Mouse (Mus musculus) erythroblast, adult 5-6 weeks (primary cell): ENCODE measurements around the gene Pfas. TPM values are rescaled to one million over a fixed set of nuclear protein-coding genes. Genes with fewer than 3 reads are reported as not detected.
"Not testable (repeated sequence)": the region's sequence is repeated elsewhere in the genome, so short reads cannot be mapped to it uniquely, and the experiment has no call there.

Source experiments
- ATAC-seq: replicated peaks from 2 replicates; pipeline ENCODE4 v1.8.0; 2016; ENCODE audit warnings: moderate number of reproducible peaks, mild to moderate bottlenecking, moderate TSS enrichment, inconsistent platforms; ENCODE audit not compliant: poor library complexity, low FRiP score, severe bottlenecking
- total RNA-seq, 2 experiments: library from RNA; stranded (forward) in 1 of 2; stranded (reverse) in 1 of 2; fragments of 150-400 nt in 1 of 2; fragments of 200-764, 138-1000 nt in 1 of 2; gene quantifications; 2 replicates each; pipeline versions ENCODE4 v1.2.3 to v1.2.4; 2015 to 2017; ENCODE audit warnings: low replicate concordance in 2 of 2

Gene Pfas
- total RNA-seq, 2 experiments from 2014 or later = 18.3 to 51.7 TPM

DNA sequence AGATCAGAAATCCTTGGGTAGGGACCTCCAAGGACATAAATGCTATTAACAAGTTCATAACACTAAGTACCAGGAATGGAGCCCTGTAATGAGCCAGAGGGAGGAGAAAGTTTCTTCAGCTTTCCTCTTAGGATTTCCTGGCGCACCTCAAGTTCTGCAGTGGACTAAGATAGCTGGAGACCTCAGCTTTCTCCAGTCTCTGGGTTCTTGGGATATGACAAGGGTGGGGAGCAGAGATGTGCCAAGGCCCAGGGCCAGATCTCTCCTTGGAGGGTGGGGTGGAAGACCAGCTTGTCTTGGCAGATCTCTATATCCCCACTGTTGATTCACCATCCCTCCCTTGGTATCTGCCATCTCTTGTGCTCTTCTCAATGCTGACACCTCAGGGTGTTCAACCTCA is 32.7 kb downstream of the Pfas start:
- no peak for ATAC-seq

DNA sequence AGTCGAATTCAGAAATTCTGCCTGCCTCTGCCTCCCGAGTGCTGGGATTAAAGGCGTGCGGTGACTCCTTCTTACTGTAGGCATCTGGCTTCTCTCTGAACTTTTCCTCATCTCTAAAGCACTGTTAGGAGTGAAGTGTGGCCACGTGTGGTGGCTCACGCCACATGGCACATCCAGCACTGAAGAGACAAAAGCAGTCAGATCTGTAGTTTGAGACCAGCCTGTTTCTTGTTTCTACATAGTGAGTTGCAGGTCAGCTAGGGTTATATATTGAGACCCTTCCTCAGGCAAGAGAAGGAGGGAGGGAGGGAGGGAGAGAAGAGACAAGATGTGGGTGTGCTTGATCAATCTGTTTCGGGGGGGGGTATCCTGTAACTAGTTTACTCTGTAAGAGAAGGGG is 33.2 kb downstream of the Pfas start, which contains the start of gene Rangrf:
Gene Rangrf, minus strand, starts transcription at position 101 of the 400 bp plus-strand sequence.
- ATAC-seq = no peak

DNA sequence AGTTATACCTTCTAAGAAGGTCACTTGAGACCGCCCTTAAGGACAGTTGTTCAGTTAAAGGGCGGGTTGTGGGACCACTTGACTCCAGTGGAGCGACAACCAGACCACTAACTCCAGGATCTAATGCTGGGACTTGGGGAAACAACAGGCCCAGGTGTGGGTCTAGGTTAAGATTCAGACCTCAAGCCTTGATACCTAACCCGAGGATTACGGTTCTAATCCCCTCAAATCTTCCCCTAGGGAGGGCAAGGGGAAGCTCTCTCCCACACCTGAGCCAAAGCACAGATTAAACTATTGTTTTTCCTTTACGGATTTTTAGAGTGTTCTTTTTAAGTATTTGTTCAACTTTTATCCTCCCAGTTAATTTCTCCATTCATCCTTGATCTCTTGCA is 34.2 kb downstream of the Pfas start:
- no peak for ATAC-seq

DNA sequence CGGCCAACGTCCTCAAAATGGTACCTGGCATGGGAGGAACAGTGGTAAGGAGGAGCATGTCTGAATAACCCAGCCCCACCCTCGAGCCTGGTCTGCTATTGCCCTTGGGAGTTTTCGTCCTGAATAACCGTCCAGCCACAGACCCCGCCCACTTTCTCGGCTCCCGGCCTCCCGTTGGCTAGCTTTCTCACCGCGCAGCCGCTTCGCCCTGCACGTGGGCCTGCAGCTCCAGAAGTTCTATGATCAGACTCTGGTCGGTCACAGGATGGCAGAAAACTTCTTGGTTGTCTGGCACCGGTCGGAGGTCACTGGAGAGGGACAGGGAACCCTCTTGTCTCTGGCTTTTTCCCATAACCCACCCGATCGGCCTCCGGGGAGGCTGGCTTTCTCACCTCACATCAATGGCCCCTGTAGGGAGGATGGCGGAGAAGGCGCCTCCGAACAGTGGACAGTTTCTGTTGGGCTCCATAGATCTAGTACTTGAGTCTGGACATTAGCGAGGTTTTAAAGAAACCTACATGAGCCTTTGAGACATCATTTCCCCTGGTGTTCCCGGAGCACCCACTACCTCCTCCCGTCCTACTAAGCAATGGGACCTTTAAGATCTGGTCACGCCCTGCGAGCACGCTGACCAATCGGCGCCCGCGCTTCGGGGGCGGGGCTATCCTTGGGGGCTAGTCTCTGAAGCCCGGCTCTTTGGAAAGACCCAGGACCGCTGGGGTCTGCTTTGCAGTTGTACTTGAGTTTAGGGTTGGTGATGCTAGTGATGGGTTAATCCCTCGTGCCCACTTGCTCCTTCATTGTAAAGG is 34.8 kb downstream of the Pfas start:
- ATAC-seq = peak; percentile 90

DNA sequence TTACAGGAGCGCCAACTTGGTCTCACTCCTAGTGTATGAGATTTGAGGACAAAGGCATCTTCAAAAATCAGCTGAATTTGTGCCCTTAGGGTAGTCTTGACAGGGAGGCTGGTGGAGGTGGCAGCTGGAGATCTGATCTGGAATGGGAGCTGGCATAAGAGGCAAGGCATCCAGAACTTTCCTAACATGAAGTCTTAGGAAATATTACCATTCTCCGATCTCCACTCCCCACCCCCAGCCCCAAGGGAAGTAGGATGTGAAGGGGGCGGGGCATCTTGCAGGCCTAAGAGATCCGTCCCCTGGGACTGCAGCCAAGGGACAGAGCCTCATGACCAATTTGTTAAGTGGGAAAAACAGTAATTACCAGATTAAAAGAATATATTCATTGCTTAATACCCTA is 38.0 kb downstream of the Pfas start:
- ATAC-seq = no peak

DNA sequence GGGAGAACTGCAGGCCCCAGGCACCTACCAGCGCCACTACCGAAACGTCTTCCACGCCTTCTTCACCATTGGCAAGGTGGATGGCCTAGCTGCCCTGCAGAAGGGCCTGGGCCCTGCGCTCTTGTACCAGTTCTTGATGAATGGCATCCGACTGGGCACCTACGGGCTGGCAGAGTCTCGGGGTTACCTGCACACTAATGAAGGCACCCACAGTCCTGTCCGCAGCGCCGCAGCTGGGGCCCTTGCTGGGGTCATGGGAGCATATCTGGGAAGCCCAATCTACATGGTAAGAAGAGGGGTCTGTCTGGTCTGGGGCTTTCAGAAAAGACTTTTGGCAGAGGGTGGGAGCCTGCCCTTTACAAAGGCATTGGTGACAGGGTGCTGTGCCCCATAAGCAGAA is 39.5 kb downstream of the Pfas start:
- ATAC-seq = no peak

DNA sequence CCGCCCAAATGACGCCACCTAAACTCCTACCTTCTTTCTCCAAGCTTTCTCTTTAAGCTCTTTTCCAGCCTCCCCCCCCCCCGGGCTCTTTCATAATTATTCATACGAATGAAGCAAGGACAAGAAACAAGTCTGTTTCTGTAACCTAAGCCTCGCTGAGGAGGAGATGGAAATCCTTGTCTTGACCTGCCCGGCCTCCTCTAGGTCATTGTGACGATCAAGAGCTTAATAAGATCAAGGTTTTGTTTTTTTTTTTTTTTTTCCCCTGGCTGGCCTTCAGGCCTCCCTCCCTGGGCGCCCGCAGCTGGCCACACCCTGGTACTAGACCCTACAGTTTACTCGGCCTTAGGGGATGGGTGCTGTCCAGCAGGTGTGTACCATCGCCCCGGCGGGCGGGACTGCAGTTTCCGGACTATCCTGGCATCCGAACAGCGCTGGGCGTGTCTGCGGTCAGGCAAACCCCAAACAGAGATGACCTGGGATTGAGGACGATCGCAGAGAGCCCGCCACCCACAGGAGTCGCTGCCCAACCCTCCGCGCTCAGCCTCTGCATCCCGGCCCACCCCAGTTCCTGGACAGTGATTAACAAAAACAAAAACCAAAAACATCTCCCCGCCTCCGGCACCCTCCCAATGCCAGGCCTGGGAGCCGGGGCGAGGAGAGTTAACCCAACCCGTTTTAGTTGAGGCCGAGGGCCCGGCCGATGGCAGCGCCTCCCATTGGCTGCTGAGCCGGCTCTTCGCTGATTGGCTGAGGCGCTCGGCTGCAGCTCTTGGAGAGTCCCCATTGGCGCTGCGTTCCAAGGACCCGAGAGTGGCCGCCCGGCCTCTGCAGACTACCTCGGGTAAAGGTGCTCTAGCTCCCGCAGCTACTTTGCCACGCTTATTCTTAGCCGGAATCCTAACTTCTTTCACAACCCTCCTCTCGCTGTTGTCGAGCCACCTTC is 40.6 kb downstream of the Pfas start, which contains the start of gene Slc25a35:
Gene Slc25a35, plus strand, starts transcription at position 795 of the 946 bp plus-strand sequence.
- ATAC-seq = peak; percentile 96

DNA sequence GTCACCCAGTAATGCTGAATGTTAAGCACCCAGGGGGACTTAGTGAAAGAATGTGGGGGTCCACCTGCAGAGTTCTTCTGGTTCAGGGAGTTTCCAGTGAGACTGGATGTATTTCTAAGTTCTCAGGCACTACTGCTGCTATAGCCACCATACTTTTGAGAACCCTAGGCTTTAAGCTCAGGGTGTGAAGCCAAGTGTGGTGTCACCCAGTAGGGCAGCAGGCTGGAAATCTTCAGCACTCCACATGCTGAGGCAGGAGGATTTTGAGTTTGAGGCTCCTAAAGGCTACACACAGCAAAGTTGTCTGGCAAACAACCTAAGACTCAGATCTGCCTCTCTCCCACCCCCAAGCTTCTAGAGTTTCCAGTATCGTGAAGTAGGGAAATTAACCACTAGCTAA is 41.7 kb downstream of the Pfas start:
- ATAC-seq = no peak

DNA sequence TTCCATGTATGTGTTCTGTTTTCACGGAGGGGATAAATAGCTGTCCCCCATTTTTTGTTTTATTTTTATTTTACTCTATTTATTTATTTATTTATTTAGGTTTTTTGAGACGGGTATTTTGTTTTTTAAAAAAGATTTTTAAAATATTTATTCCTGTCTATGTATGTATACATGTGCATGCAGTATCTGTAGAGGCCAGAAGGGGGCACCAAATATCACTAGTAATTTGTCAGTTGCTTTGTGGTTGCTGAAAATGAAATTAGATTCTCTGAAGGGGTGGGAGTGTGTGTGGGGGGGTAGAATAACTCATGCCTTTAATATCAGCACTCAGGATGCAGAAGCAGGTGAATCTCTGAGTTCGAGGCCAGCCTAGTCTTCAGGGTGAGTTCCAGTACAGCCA is 42.4 kb downstream of the Pfas start:
- ATAC-seq = no peak

DNA sequence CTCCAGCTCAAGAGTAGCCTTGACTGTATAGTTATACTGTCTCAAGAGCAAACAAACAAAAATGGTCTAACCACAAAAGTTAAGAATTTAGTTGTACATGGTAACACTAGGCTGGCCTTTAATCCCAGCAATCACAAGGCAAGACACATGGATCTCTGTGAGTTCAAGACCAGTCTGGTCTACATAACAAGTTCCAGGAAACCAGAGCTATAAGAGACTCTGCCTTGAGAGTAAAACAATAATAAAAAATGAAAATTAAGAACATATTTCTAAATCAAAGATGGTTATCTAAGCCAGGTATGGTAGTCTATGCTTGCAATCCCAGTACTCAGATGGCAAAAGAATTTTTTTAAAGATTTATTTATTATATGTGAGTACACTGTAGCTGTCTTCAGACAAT is 43.2 kb downstream of the Pfas start:
- ATAC-seq = no peak

DNA sequence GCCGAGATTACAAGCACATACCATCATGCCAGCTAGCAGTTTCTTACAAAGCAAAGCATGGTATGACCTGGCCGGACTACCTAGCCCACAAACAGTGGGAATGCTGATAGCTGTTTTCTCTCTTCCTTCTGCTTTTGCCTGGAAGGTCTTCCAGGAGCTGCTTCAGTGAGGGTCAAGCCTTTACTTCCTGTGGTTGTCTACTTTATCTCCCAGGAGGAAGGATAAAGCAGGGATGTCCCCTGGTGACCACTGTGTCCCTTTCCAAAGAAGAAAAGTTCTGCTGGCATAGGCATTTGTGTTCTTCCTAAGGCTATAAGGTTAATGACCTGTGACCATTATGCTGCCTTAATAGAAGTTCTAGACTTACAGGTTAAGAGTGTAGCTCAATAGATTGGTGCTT is 44.9 kb downstream of the Pfas start:
- ATAC-seq = no peak

DNA sequence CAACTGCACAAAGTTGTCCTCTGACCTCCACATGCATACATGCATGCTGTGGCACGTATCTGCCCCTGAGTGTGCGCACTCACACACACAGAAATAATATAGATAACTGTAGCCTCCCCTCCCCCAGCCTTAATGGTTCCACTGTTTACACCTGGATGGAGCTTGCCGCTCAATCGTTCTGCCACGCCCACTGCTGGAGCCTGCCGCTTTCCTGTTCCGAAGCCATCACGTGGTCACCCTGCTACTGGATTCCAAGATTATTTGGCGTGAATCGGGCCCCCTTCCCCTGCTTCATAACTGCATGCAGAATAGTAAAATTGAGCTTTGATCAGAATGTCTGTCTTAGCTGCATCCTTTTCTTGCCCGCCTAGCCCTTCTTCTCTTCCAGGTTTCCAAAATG is 46.1 kb downstream of the Pfas start:
- ATAC-seq = not testable (repeated sequence)

DNA sequence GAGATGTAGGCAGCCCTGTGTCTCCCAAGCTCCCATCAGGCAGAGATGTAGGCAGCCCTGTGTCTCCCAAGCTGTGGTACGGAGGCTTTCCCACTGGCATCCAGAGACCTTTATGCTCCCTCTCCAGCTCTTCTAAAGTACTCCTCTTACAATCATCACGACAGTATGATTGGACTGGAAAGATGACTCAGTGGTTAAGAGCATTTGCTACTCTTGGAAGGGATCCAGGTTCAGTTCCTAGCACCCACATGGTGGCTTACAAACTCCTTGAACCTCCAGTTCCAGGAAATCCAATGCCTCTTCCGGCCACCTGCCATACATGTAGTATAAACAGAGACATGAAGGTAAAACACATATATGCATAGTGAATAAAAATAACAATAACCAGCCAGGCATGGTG is 46.7 kb downstream of the Pfas start:
- no peak for ATAC-seq

DNA sequence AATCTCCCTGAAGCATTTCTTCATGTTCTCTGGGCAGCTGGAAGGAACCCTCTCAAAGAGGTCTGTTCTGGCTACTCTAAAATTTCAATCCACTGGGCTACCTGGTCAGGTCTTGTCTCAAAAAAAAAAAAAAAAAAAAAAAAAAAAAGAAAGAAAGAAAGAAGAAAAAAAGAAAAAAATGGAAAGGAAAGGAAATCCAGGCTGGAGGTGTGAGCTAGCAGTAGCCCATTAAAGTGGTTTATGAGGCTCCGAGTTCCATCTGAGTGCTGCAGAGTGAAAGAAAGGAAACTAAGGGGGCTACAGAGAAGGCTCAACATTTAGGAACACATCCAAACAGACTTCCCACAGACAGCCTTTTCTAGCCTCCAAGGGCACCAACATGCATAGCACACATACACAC is 50.3 kb downstream of the Pfas start:
- ATAC-seq = no peak

DNA sequence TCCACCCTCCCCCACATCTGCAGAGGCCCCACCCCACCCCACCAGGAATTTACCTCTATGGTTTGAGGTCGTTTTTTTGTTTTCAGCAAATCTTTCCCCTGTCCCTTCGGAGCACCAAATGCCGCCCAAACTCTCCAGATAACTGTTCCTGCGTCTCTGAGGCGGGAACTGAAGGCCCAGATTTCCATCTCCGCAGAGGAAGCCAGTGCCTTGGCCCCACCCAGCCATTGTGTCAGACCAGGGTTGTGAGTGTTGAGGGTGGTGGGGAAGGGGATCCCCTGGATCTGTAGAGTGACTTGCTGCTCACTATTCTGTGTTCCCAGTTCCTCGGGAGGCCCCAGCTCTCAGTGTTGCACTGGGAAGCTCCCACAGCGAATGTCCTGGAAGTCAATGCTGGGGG is 51.0 kb downstream of the Pfas start, which contains the start of gene Arhgef15:
Gene Arhgef15, minus strand, starts transcription at position 173 of the 400 bp plus-strand sequence.
- ATAC-seq = no peak

DNA sequence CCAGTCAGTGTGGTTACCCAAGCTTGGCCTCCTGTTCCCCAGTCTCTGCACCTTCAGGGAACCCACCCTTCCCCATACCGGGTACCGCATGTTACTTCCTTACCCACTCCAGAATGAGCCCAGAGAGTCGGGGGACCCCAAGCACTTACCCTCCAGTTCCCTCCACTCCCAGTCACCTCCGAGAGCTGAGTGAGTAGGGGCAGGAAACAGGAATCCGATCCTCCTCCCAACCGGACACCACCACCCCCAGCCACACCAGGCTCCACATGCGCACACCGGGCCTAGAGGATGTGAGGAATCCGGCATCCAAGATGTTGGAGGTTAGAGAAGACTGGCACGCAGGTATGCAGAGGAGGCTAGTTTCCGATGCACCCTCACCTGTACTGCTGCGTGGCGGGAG is 51.6 kb downstream of the Pfas start:
- peak; percentile 38; the same call in 1 of the 2 replicates for ATAC-seq

DNA sequence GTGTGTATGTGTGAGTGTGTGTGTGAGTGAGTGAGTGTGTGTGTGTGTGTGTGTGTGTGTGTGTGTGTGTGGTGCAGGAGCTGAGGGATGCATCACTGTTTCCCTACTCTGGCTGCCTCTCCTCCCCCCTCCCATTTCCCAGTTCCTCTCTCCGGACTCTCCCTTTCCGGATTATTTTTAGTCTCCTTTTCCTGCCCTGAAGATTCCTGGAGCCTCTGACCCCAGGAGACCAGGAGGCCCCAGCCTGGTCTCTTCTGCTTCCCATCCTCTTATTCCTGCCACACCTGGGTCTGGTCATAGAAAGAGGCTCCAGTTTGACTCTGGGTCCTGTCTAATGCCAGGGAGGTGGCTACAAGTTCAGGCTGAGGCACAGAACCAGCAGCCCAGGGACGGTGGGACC is 52.2 kb downstream of the Pfas start:
- ATAC-seq = peak; percentile 8; the same call in 1 of the 2 replicates

DNA sequence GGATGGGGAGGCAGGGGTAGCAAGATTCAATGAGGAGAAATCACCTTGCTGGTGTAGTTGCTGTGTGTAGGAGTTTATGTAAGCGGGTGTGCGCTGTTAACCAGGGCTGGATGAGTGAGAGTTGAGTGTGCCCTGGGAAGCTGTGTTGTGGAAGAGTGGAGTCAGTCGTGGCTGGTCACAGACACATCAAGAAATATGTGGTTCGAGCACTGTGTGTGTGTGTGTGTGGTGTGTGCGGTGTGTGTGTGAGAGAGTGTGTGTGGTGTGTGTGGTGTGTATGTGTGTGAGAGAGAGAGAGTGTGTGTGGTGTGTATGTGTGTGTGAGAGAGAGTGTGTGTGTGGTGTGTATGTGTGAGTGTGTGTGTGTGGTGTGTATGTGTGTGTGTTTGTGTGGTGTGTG is 52.8 kb downstream of the Pfas start:
- no peak for ATAC-seq

DNA sequence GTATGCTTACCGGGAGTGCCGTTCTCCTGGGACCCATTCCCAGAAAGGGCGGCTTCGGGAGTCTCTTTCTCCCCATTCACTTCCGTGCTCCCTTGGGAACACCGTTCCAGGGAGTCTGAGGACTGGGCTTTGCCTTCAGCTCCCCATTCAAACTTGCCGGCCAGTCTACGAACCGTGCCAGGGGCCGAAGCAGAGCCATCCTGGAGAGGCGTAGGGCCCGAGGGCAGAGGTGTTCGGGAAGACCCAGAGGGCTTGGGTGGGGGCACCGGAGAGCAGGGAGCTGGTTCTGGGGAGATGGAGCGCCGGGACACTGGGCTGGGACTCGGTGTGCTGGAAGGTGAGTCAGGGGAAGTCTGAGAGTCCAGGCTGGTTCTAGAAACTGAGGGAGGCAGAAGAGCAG is 53.9 kb downstream of the Pfas start:
- ATAC-seq = no peak

DNA sequence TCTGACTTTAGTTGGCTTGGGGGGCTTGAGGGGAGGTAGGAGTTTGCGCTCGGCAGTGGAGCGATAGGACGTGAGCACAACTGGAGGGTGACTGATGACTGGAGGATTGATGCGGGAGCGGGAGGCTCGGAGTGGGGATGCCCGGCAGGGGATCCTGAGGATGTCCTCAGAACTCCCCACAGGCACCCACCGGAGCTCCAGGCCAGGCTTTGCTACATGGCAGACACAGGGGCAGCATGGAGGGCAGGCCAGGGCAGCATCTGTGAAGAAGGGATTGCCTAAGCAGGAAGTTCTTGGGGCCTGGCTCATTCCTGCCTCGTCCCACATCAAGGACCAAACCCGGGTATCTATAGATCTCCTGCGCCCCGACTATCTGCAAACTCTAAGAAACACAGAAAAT is 54.4 kb downstream of the Pfas start:
- no peak for ATAC-seq

DNA sequence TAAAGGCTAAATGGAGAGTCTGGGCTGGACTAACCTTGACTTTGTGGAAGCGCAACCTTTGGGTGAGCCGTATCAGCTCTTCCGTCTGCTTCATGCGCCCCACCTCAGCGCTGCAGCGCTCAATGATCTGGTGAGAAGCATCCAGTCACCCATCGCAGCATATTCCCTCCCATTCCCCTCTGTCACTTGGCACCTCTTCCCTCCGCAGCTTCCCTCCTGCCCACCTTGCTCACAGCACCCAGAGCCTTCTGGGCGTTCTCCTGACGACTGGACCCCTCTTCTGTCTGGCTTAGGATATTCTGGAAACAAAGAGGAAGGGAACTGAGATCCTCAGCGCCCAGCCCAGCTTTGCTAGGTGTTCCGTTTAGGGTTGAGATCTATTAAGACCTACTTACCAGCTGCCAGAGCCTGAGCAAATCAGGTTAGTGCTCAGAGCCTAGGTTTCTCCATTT is 60.7 kb downstream of the Pfas start:
- no peak for ATAC-seq
